Mouse (Mus musculus) intestine, postnatal 0 days (tissue): ENCODE results near the gene Morn1. TPM values are rescaled to one million over a fixed set of nuclear protein-coding genes. Genes with fewer than 3 reads are reported as not detected.
A peak's percentile ranks its signal among the peaks of the same experiment; 100 is the strongest.

Experiments used
- ATAC-seq: fragments of 200-750 bp; cut with Nextera tagmentation; 2 replicates; pipeline ENCODE4 v1.8.0; 2017; ENCODE audit warnings: mild to moderate bottlenecking, moderate TSS enrichment, moderate library complexity
- H3K27ac ChIP-seq: fragments of 300-500 bp; sonication (generic); 2 replicates; pipeline ENCODE4 v1.5.1; 2014; ENCODE audit warnings: mild to moderate bottlenecking, low read depth, low read length, moderate library complexity
- H3K27me3 ChIP-seq: fragments of 300-500 bp; sonication (generic); replicated peaks from 2 replicates; pipeline ENCODE4 v1.6.1; 2014; ENCODE audit warnings: low read length, mixed read lengths; ENCODE audit not compliant: control insufficient read depth, insufficient read depth
- H3K36me3 ChIP-seq: fragments of 300-500 bp; sonication (generic); 2 replicates; pipeline ENCODE4 v1.6.1; 2014; ENCODE audit warnings: mild to moderate bottlenecking, moderate library complexity; ENCODE audit not compliant: control insufficient read depth, insufficient read depth
- H3K4me1 ChIP-seq: fragments of 300-500 bp; sonication (generic); replicated peaks from 2 replicates; pipeline ENCODE4 v1.6.1; 2014; ENCODE audit warnings: antibody characterized with exemption, low read length, mixed read lengths; ENCODE audit not compliant: control insufficient read depth, insufficient read depth
- H3K4me2 ChIP-seq: fragments of 300-500 bp; sonication (generic); replicated peaks from 2 replicates; pipeline ENCODE4 v1.6.1; 2014; ENCODE audit warnings: low read depth, mild to moderate bottlenecking, moderate library complexity
- H3K4me3 ChIP-seq: fragments of 300-500 bp; sonication (generic); 2 replicates; pipeline ENCODE4 v1.5.1; 2014; ENCODE audit warnings: low read depth, low read length
- H3K9ac ChIP-seq: fragments of 300-500 bp; sonication (generic); 2 replicates; pipeline ENCODE4 v1.6.1; 2014; ENCODE audit warnings: mild to moderate bottlenecking, low read depth, low read length
- H3K9me3 ChIP-seq: fragments of 300-500 bp; sonication (generic); 2 replicates; pipeline ENCODE4 v1.6.1; 2016; ENCODE audit warnings: mixed run types; ENCODE audit not compliant: control insufficient read depth
- CTCF ChIP-seq: sonication (generic); IDR thresholded peaks from 2 replicates; pipeline ENCODE4 v1.5.1; 2016; ENCODE audit warnings: low read depth, mild to moderate bottlenecking, control low read depth, antibody characterized with exemption, moderate library complexity
- WGBS: fragments of 180-500 bp; shearing (Covaris S2); extraction: QIAGEN DNeasy Blood & Tissue Kit; methylation state at CpG from one replicate; pipeline ENCODE4 v1.1.7; 2014; 5-methylcytosine and 5-hydroxymethylcytosine counted together
- polyA plus RNA-seq: library from polyadenylated mRNA; unstranded; fragments of >200 nt; fragmentation: Nextera tagmentation; extraction: Ambion mirVana; gene quantifications from 2 replicates; pipeline ENCODE4 v1.2.1, GENCODE M21; 2015

The Morn1 gene
- polyA plus RNA-seq, 1 experiment from 2014 or later: 2.2 TPM

GRCm38 (mm10) chr4:155154986-155155385 is 68.6 kb downstream of the Morn1 start:
- H3K36me3 ChIP-seq: peaks cover 57% of the 10 kb centered on the region
- H3K4me3 ChIP-seq: no peak overlapping the region
- no peak overlapping the region for H3K9ac ChIP-seq
- no peaks in the 10 kb centered on the region for H3K27me3 ChIP-seq
- no peaks in the 10 kb centered on the region for H3K9me3 ChIP-seq
- 0 out of 2 replicates have a peak overlapping the region, but pooled peaks have one; percentile 9 for H3K27ac ChIP-seq
- TF ChIP-seq CTCF: no peak
- no peak for ATAC-seq
- no peak overlapping the region for H3K4me2 ChIP-seq
- H3K4me1 ChIP-seq: peaks cover 2% of the 10 kb centered on the region
- WGBS: 63% methylated on average over 11 of the region's 11 CpGs

GRCm38 (mm10) chr4:155156734-155157133 is 70.4 kb downstream of the Morn1 start:
- H3K36me3 ChIP-seq: peaks cover 60% of the 10 kb centered on the region
- no peak for TF ChIP-seq CTCF
- no peak overlapping the region for H3K4me2 ChIP-seq
- no peak for ATAC-seq
- H3K27ac ChIP-seq: no peak overlapping the region
- WGBS: 94% methylated on average over 17 of the region's 17 CpGs
- H3K27me3 ChIP-seq: no peaks in the 10 kb centered on the region
- no peak overlapping the region for H3K9ac ChIP-seq
- no peak overlapping the region for H3K4me3 ChIP-seq
- H3K9me3 ChIP-seq: no peaks in the 10 kb centered on the region
- peaks cover 6% of the 10 kb centered on the region for H3K4me1 ChIP-seq

- Histone ChIP-seq H3K4me3 (no peak overlapping the region), H3K27me3 (no peaks in the 10 kb centered on the region), H3K9ac (no peak overlapping the region), H3K9me3 (no peaks in the 10 kb centered on the region), H3K36me3 (peaks cover 60% of the 10 kb centered on the region), H3K27ac (no peak overlapping the region), H3K4me2 (no peak overlapping the region), H3K4me1 (peaks cover 16% of the 10 kb centered on the region)
- no peak for TF ChIP-seq CTCF
- 86% methylated on average over 27 of the region's 27 CpGs for WGBS
- no peak for ATAC-seq
Observed at GRCm38 (mm10) chr4:155157871-155158542, 71.6 kb downstream of the Morn1 start.

- no peaks in the 10 kb centered on the region for H3K27me3 ChIP-seq
- WGBS: 78% methylated on average over 8 of the region's 8 CpGs
- no peak for ATAC-seq
- TF ChIP-seq CTCF: no peak
- H3K36me3 ChIP-seq: peaks cover 60% of the 10 kb centered on the region
- H3K4me3 ChIP-seq: no peak overlapping the region
- H3K9me3 ChIP-seq: no peaks in the 10 kb centered on the region
- peaks cover 21% of the 10 kb centered on the region for H3K4me1 ChIP-seq
- H3K9ac ChIP-seq: no peak overlapping the region
- no peak overlapping the region for H3K4me2 ChIP-seq
- H3K27ac ChIP-seq: no peak overlapping the region; the same call in 1 of the 2 replicates
Observed at GRCm38 (mm10) chr4:155158543-155158917, 72.2 kb downstream of the Morn1 start.

- Histone ChIP-seq H3K4me3 (no peak overlapping the region), H3K27me3 (no peaks in the 10 kb centered on the region), H3K9ac (no peak overlapping the region), H3K4me2 (peak overlapping the region; percentile 46), H3K27ac (peak overlapping the region; percentile 91), H3K4me1 (peaks cover 32% of the 10 kb centered on the region), H3K9me3 (no peaks in the 10 kb centered on the region), H3K36me3 (peaks cover 24% of the 10 kb centered on the region)
- TF ChIP-seq CTCF: no peak; the same call in 1 of the 2 replicates
- ATAC-seq: peak; percentile 87
- WGBS: 24% methylated on average over 7 of the region's 7 CpGs
Observed at GRCm38 (mm10) chr4:155162433-155163319, 76.3 kb downstream of the Morn1 start.

- no peak overlapping the region for H3K9ac ChIP-seq
- no peak overlapping the region for H3K4me3 ChIP-seq
- no peaks in the 10 kb centered on the region for H3K27me3 ChIP-seq
- peak overlapping the region; percentile 91 for H3K27ac ChIP-seq
- no peaks in the 10 kb centered on the region for H3K9me3 ChIP-seq
- peak; percentile 40 for ATAC-seq
- peak overlapping the region; percentile 46 for H3K4me2 ChIP-seq
- 24% methylated on average over 4 of the region's 4 CpGs for WGBS
- H3K36me3 ChIP-seq: peaks cover 19% of the 10 kb centered on the region
- peaks cover 32% of the 10 kb centered on the region for H3K4me1 ChIP-seq
- peak; percentile 11; the same call in 1 of the 2 replicates for TF ChIP-seq CTCF
Observed at GRCm38 (mm10) chr4:155163320-155163651, 76.9 kb downstream of the Morn1 start.
